Mouse (Mus musculus) embryonic facial prominence, embryonic 15.5 days (tissue): ENCODE measurements at regions not wholly inside any gene's neighbourhood (a gene's known extent, or its start where the extent isn't known, plus 50 kb on each side); places are given as distances from the start of the nearest gene placed in this dataset.

Experiments
- ATAC-seq: fragments of 200-750 bp; cut with Nextera tagmentation; 2 replicates; pipeline ENCODE4 v1.8.0; 2017; ENCODE audit warnings: low read depth, moderate TSS enrichment; ENCODE audit not compliant: insufficient number of reproducible peaks, low FRiP score, low TSS enrichment
- H3K27ac ChIP-seq: fragments of 300-500 bp; sonication (generic); replicated peaks from 2 replicates; pipeline ENCODE4 v1.5.1; 2015; ENCODE audit warnings: mild to moderate bottlenecking, inconsistent platforms
- H3K27me3 ChIP-seq: fragments of 300-500 bp; sonication (generic); 2 replicates; pipeline ENCODE4 v1.6.1; 2015; ENCODE audit warnings: inconsistent platforms
- H3K36me3 ChIP-seq: fragments of 300-500 bp; sonication (generic); 2 replicates; pipeline ENCODE4 v1.6.1; 2015; ENCODE audit warnings: mild to moderate bottlenecking, inconsistent platforms
- H3K4me1 ChIP-seq: fragments of 300-500 bp; sonication (generic); 2 replicates; pipeline ENCODE4 v1.6.1; 2015; ENCODE audit warnings: inconsistent platforms
- H3K4me2 ChIP-seq: fragments of 300-500 bp; sonication (generic); replicated peaks from 2 replicates; pipeline ENCODE4 v1.6.1; 2015; ENCODE audit warnings: mild to moderate bottlenecking, inconsistent platforms
- H3K4me3 ChIP-seq: fragments of 300-500 bp; sonication (generic); replicated peaks from 2 replicates; pipeline ENCODE4 v1.5.1; 2015; ENCODE audit warnings: mild to moderate bottlenecking, inconsistent platforms
- H3K9ac ChIP-seq: fragments of 300-500 bp; sonication (generic); 2 replicates; pipeline ENCODE4 v1.6.1; 2015; ENCODE audit warnings: inconsistent platforms
- H3K9me3 ChIP-seq: fragments of 300-500 bp; sonication (generic); replicated peaks from 2 replicates; pipeline ENCODE4 v1.6.1; 2016; ENCODE audit warnings: inconsistent platforms
- WGBS: fragments of 180-500 bp; shearing (Covaris S2); methylation state at CpG from one replicate; pipeline ENCODE4 v1.1.7; 2015; 5-methylcytosine and 5-hydroxymethylcytosine counted together

DNA sequence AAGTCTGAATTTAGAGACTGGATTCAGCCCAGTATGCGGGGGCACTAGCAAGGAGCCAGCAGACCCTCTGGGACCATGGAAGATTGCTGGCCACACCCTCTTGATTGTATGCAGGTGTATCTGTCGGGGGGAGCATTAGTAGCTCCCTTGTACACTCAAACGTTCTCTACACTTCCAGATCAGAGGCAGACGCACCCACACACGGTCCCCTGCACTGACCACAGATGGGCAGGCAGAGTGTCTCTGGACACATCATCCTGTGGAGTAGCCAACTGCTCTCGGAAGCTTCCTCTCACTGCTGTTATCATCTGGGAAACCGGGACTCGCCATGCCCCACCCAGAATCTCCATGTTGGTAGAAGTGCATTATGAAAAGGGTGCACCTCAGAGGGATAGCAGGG, 176.7 kb downstream of the Mycn start:
- H3K27ac ChIP-seq, result no peak overlapping the region
- no peak for ATAC-seq
- no peaks in the 10 kb centered on the region for H3K27me3 ChIP-seq
- no peaks in the 10 kb centered on the region for H3K9me3 ChIP-seq
- 60% methylated on average over 8 of the region's 8 CpGs for WGBS
- H3K9ac ChIP-seq, result no peak overlapping the region
- no peak overlapping the region for H3K4me2 ChIP-seq
- no peaks in the 10 kb centered on the region for H3K36me3 ChIP-seq
- no peak overlapping the region for H3K4me3 ChIP-seq
- H3K4me1 ChIP-seq, result no peaks in the 10 kb centered on the region

DNA sequence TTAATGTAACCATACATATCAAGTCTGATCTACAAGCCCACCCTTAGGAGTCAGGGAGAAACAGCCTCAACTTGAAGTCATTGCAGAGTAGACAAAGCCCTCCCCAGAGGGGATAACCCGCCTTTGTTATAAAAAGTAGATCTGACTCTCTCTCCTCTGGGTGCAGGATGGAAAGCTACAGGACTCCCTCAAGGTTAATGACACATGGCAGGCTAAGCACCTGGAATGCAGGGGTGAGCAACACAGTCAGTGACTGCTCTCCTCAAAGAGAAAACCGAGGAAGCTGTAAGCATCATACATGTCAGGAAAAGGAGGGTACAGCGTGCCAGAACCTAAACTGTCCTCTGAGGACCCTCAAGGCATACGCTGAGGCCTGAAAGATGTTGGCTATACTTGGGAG, 177.1 kb downstream of the Mycn start:
- WGBS, result 67% methylated on average over 4 of the region's 4 CpGs
- no peak for ATAC-seq
- H3K4me2 ChIP-seq, result no peak overlapping the region
- no peaks in the 10 kb centered on the region for H3K36me3 ChIP-seq
- H3K4me3 ChIP-seq, result no peak overlapping the region
- H3K27me3 ChIP-seq, result no peaks in the 10 kb centered on the region
- H3K9ac ChIP-seq, result no peak overlapping the region
- H3K27ac ChIP-seq, result no peak overlapping the region
- H3K4me1 ChIP-seq, result no peaks in the 10 kb centered on the region
- H3K9me3 ChIP-seq, result no peaks in the 10 kb centered on the region

DNA sequence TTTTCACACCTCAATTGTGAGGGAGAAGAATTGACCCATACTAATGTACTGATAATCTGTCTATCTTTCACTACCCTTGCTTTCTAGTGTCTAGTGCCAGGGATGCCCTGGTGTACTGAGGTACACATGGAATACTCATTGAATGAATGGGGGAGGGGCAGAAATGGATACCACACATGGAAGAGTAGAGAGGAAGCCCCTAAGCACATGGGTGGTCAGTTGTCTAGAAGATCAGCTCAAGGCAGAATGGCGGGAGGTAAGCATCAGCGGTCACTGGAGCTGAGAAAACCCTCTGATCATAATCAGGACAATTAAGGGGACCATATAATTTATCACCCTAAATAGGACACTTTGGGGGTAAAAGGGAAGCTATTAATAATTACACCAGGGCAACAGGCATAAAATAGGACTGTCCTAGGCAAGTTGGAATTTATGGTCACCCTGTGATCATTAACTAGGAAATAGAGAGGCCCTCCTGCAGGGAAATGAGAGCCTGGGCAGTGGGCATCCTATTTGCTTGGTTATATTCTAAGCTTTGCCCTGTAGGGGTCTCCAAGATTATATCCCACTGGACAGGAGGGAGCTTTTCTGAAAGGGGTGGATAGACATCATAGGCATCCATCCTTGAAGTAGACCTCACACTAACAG, 185.3 kb downstream of the Mycn start:
- no peaks in the 10 kb centered on the region for H3K36me3 ChIP-seq
- H3K27ac ChIP-seq, result no peak overlapping the region
- H3K9me3 ChIP-seq, result no peaks in the 10 kb centered on the region
- no peak overlapping the region for H3K4me2 ChIP-seq
- no peak overlapping the region for H3K4me3 ChIP-seq
- H3K27me3 ChIP-seq, result no peaks in the 10 kb centered on the region
- H3K9ac ChIP-seq, result no peak overlapping the region
- WGBS, result 67% methylated on average over 2 of the region's 2 CpGs
- no peak for ATAC-seq
- H3K4me1 ChIP-seq, result no peaks in the 10 kb centered on the region

DNA sequence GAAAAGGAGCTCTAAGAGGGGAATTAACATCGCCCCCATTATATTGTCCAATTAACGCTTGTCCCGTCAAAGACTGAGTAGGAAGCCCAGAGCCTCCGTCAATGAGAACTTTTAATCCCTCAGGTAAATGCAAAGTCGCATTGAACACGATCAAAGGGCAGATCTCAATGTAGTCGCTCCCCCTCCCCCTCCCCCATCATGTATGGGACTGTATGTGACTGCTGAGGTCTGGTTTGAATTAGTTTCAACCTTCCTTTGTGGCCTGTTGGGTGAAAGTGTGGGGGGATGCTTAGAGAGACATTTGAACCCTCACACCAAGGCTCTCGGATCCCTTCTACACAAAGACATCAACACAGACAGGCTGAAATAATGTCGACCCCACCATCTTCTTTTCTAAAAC, 187.9 kb downstream of the Mycn start:
- WGBS, result 30% methylated on average over 9 of the region's 9 CpGs

DNA sequence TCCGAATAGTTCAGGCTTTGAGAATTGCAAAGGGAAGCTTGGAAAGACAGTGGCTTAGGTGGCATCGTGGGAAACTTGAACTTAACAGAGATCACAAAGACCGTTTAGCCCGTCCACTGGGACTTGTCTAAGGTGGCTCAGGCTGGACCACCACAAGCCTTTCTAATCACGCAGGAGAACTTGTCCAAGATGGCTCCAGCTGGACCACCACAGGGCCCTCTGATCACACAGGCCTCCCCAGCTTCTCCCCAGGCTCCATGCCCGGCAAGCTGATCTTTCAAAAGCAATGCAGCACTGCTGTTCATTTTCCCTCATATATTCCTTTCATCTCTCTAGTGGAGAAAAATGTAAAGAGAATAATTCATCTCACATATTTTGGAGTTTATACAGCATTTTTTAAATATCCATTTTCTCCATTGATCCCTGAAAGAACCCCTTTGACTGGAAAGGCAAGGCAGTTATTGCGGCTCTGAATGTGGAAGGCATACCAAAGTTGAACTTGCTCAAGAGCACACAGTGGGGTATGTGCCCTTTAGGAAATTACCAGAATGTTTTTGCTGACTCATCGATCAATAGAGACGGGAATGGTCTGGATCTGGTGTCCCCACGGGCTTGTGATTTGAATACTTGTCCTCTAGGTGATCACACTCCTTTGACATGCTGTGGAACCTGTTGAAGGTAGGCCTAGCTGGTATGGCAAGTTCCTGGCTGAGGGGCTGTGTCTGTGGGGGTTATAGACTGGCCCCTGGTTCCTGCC, 189.9 kb downstream of the Mycn start:
- no peak overlapping the region for H3K9ac ChIP-seq
- no peaks in the 10 kb centered on the region for H3K36me3 ChIP-seq
- H3K27ac ChIP-seq, result no peak overlapping the region
- no peak overlapping the region for H3K4me2 ChIP-seq
- no peak for ATAC-seq
- H3K9me3 ChIP-seq, result no peaks in the 10 kb centered on the region
- no peak overlapping the region for H3K4me3 ChIP-seq
- H3K27me3 ChIP-seq, result no peaks in the 10 kb centered on the region
- 81% methylated on average over 10 of the region's 10 CpGs for WGBS
- no peaks in the 10 kb centered on the region for H3K4me1 ChIP-seq

More for the DNA sequence above, 187.9 kb downstream of the Mycn start:
- Histone ChIP-seq H3K27me3 (no peaks in the 10 kb centered on the region), H3K36me3 (no peaks in the 10 kb centered on the region), H3K4me3 (no peak overlapping the region), H3K9me3 (no peaks in the 10 kb centered on the region), H3K27ac (no peak overlapping the region), H3K4me2 (no peak overlapping the region), H3K4me1 (no peaks in the 10 kb centered on the region), H3K9ac (no peak overlapping the region)
- ATAC-seq, result no peak

DNA sequence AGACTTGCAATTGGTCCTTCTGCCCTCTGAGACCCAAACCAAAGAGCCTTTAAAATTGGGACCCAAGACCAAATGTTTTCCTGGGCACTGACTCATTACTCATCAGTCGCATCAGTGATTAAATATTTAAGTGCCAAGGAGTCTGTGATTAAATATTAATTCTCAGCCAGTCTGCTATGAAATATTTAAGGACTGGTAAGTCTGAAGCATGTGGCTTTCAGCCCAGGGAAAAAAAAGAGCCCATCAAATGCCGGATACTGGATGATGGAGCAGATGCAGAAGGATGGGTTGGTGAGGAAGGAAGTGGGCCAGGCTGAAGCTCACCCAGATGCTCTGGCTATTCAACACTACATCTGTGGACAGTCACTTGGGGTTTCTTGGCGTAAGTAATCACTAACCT, 192.0 kb downstream of the Mycn start:
- Histone ChIP-seq H3K4me2 (no peak overlapping the region), H3K36me3 (no peaks in the 10 kb centered on the region), H3K9ac (no peak overlapping the region), H3K4me3 (no peak overlapping the region), H3K4me1 (no peaks in the 10 kb centered on the region), H3K9me3 (no peaks in the 10 kb centered on the region), H3K27me3 (no peaks in the 10 kb centered on the region), H3K27ac (no peak overlapping the region)
- ATAC-seq, result no peak
- WGBS, result 81% methylated on average over 3 of the region's 3 CpGs

DNA sequence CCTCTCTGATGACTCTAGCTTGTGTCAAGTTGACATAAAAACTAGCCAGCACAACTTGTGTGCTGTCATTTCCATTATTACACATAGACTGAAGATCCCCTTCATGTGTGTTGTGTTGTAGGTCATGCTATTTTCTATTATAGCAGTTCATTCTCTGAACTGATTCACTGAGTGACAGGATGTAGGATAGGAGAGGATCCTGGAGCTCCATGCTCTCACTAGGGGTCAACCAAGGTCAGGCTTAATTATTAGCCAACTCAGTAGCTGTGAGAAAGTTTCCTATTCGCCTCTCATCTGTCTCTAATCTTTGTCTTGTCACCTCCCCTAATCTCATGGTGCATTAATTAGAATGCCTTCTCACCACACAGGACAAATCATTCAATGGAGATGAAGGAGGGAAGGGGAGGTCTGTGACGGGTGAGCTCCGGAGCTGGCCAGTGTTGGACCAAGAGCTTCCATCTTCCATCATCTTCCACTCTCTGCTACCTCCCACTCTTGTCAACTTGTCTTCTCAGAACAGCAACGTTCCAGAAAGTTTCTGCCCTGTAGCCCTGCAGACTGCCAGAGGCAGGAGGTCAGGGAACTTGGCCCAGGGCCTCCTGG, 194.8 kb downstream of the Mycn start:
- Histone ChIP-seq H3K27ac (no peak overlapping the region), H3K4me2 (no peak overlapping the region), H3K9ac (no peak overlapping the region), H3K27me3 (no peaks in the 10 kb centered on the region), H3K4me1 (no peaks in the 10 kb centered on the region), H3K4me3 (no peak overlapping the region), H3K36me3 (no peaks in the 10 kb centered on the region), H3K9me3 (no peaks in the 10 kb centered on the region)
- 55% methylated on average over 4 of the region's 4 CpGs for whole genome bisulfite sequencing
- no peak for ATAC-seq

DNA sequence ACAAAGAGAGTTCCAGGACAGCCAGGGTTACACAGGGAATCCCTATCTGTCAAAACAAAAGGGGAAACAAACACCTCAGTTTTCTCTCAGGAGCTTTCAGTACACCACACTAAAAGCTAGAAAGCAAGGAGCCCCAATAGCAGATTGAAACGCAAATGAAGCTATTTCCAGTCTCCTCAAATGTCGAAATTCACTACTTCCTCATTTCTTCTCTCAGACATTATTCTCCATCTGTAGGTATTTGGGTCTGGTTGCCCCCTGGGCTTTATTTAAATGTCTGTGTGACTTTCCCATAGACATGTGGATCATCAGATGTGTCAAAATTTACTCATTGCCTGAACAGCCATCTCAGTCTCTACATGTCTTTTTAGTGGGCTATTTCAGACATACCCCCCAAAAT, 197.2 kb downstream of the Mycn start:
- no peaks in the 10 kb centered on the region for H3K27me3 ChIP-seq
- H3K27ac ChIP-seq, result no peak overlapping the region
- H3K9ac ChIP-seq, result no peak overlapping the region
- no peaks in the 10 kb centered on the region for H3K9me3 ChIP-seq
- no peaks in the 10 kb centered on the region for H3K36me3 ChIP-seq
- H3K4me1 ChIP-seq, result peaks cover 2% of the 10 kb centered on the region; the same call in 1 of the 2 replicates
- H3K4me2 ChIP-seq, result no peak overlapping the region
- ATAC-seq, result no peak
- 52% methylated on average over 2 of the region's 2 CpGs for WGBS
- no peak overlapping the region for H3K4me3 ChIP-seq

DNA sequence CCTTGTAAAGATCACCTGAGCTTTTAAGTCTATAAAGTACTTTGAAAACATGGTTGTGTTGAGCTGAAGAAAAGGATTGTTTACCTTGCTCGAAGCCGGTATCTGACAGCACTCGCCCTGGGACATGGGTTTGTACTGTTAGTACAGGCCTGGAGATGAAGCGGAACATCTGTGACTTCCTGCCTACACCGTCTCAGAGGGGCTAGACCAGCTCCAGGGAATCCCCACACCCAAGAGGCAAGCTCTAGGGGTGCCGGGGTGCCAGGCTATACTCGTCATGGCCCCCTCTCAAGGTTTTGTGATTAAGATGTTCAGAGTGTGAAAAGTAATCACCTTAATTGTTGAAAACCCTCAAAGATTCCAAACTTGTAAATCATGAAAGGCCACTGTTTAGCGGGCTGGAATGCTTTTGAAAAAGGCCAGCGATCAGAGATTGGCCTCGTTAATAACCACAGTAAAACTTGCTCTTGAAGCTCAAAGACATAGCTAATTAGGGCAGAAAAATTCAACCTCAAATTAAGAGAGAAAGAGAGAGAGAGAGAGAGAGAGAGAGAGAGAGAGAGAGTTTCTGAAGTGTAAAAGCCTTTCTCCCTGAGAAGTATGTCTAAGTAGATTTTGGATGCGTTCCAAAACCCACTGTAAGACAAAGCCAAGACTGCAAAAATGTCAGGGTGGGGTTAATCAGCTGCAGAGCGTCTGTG, 202.9 kb downstream of the Mycn start:
- no peak overlapping the region for H3K9ac ChIP-seq
- H3K4me1 ChIP-seq, result peaks cover 14% of the 10 kb centered on the region
- WGBS, result 17% methylated on average over 12 of the region's 12 CpGs
- H3K4me2 ChIP-seq, result no peak overlapping the region
- H3K27me3 ChIP-seq, result no peaks in the 10 kb centered on the region
- H3K36me3 ChIP-seq, result no peaks in the 10 kb centered on the region
- H3K27ac ChIP-seq, result no peak overlapping the region
- ATAC-seq, result peak; percentile 57; the same call in 1 of the 2 replicates
- no peaks in the 10 kb centered on the region for H3K9me3 ChIP-seq
- H3K4me3 ChIP-seq, result no peak overlapping the region

DNA sequence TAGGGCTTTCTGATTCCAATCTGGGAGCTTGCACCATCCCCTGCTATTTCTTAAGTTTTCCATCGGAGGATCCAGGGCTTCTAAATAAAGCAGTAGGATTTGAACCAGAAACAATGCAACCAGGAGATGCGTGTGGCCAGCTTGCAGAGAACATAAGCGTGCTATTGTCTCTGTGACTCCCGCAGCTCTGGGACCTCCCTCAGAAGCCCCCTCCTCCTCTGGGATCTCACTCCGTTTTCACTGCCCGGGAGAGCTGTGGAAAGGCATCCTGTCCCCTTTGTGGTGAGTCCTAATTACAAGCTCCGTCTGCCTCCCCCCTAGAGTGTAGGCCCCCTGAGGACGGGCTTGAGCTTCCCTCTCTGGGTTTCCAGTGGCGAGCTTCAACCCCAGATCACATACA, 215.9 kb downstream of the Mycn start:
- Histone ChIP-seq H3K36me3 (no peaks in the 10 kb centered on the region), H3K4me2 (peak overlapping the region; percentile 6; the same call in 1 of the 2 replicates), H3K27ac (no peak overlapping the region), H3K4me3 (no peak overlapping the region), H3K9ac (no peak overlapping the region), H3K4me1 (no peaks in the 10 kb centered on the region), H3K9me3 (no peaks in the 10 kb centered on the region), H3K27me3 (no peaks in the 10 kb centered on the region)
- ATAC-seq, result no peak
- 15% methylated on average over 9 of the region's 9 CpGs for WGBS

DNA sequence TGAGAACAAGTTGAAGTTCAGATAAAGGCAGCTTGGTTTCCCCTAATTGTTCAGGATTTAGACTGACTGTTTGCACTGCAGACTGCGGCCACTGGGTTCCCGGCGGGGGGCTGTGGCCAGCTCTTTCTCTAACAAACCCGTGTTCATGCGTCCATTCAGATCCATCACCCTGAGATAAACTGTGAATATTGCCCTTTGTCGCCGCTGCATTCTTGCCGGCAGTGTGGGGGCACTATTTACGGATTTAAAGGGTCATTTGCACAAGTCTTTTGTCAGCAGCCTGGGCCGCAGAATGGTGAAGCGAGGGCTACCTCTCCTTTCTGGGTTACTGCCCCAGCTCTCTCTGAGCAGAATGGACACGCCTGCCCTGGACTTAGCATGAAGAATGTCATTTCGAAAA, 216.6 kb downstream of the Mycn start:
- ATAC-seq, result no peak
- H3K27me3 ChIP-seq, result no peaks in the 10 kb centered on the region
- H3K36me3 ChIP-seq, result no peaks in the 10 kb centered on the region
- no peaks in the 10 kb centered on the region for H3K4me1 ChIP-seq
- H3K4me3 ChIP-seq, result no peak overlapping the region
- no peak overlapping the region for H3K27ac ChIP-seq
- no peaks in the 10 kb centered on the region for H3K9me3 ChIP-seq
- no peak overlapping the region for H3K9ac ChIP-seq
- 38% methylated on average over 13 of the region's 13 CpGs for WGBS
- H3K4me2 ChIP-seq, result no peak overlapping the region
